Mouse (Mus musculus): ENCODE data around the gene Fez2. TPM values are rescaled to one million over a fixed set of nuclear protein-coding genes. Genes with fewer than 3 reads are reported as not detected.

Fez2 gene
- polyA plus RNA-seq, 1 experiment from 2014 or later = 42.7 TPM

- no peak for ATAC-seq
- no peak overlapping the region for H3K9ac ChIP-seq
- H3K27me3 ChIP-seq (replicated peaks) = no peaks in the 10 kb centered on the region
- no peaks in the 10 kb centered on the region for H3K4me1 ChIP-seq (replicated peaks)
- H3K4me2 ChIP-seq (replicated peaks) = no peak overlapping the region
- WGBS = 74% methylated on average over 11 of the region's 11 CpGs
- H3K9me3 ChIP-seq = no peaks in the 10 kb centered on the region
- H3K4me3 ChIP-seq (replicated peaks) = no peak overlapping the region
- no peak overlapping the region for H3K27ac ChIP-seq
- no peaks in the 10 kb centered on the region for H3K36me3 ChIP-seq
These were observed 38.2 kb downstream of the Fez2 start for GRCm38 (mm10) chr17:78379730-78380245.

DNA sequence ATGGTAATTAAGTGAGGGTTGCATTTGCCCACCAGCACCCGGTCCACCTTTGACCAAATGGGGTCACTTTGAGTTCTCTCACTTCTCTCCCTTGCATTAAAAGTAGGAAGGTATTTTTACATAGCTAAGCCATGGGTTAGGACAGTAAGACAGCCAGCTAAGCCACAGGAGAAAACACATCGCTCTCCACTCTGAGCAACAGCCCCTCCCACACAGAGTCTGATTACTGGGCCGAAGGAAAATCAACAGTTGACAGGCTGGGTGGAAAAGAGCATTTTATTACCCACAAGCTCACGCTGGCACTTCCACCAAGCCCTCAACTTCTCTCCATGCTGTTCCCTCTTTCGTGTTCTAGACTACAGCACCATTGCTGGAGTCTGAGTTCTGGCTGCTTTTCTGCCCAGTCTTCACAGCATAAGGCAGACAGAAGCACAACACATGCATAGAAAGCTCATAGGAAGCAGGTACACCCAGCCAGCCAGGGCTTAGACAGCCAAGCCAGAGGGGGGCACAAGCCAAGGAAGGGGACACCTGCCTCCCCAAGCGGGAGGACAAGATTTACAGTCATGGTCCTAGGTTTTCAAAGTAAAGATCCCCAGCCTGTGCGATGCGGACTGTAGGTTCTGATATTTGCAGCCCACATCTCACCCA, 38.7 kb downstream of the Fez2 start:
- no peak for ATAC-seq
- no peaks in the 10 kb centered on the region for H3K36me3 ChIP-seq
- no peaks in the 10 kb centered on the region for H3K9me3 ChIP-seq

DNA sequence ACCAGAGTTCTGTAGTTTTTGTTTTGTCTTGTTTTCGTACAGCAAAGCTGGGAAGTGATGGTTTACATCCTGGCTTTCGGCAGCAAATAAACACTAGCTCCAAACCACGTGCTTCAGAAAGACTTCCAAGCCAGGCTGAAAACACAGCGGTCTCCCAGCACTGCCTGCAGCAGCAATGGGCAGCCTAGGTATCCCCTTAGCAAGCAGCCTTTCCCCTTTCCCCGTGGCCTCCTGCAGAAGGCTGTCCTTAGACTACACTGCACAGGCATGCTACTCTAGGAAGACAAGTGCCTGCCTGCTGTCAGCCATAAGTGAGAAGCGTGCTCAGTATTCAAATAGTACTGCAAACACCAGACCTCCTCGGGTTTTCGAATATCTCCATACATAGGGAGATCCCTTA, 41.4 kb downstream of the Fez2 start:
- Histone ChIP-seq H3K9ac (no peak overlapping the region), H3K36me3 (no peaks in the 10 kb centered on the region), H3K27me3 (replicated peaks) (no peaks in the 10 kb centered on the region), H3K4me2 (replicated peaks) (no peak overlapping the region), H3K4me1 (replicated peaks) (no peaks in the 10 kb centered on the region), H3K27ac (no peak overlapping the region), H3K4me3 (replicated peaks) (no peak overlapping the region), H3K9me3 (no peaks in the 10 kb centered on the region)
- no peak for ATAC-seq
- WGBS = 50% methylated on average over 8 of the region's 8 CpGs

More for the DNA sequence above, 38.7 kb downstream of the Fez2 start:
- Histone ChIP-seq H3K27ac (no peak overlapping the region), H3K4me1 (replicated peaks) (no peaks in the 10 kb centered on the region), H3K9ac (no peak overlapping the region), H3K4me2 (replicated peaks) (no peak overlapping the region), H3K27me3 (replicated peaks) (no peaks in the 10 kb centered on the region), H3K4me3 (replicated peaks) (no peak overlapping the region)
- WGBS = 68% methylated on average over 8 of the region's 8 CpGs

DNA sequence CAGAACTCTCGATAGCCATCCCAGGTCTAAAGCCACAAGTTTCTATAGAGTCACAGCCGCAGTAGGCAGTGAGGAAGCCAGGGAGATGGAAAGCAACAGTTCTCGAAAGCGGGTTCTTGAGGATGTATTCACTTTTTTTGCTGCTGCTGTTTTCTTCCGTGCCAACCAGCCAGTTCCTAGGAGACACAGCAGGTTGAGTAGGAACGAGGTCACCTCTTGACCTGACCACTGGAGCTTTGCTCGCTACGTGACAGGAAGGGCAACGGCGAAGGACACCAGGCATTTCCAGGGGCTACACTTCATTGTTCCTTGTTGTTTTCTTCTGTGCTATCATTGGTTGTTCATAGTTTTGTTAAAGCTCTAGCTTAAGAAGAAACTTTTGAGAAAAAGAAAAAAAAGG, 43.2 kb downstream of the Fez2 start:
- H3K36me3 ChIP-seq = no peaks in the 10 kb centered on the region
- no peaks in the 10 kb centered on the region for H3K4me1 ChIP-seq (replicated peaks)
- 74% methylated on average over 10 of the region's 10 CpGs for WGBS
- no peak for ATAC-seq
- no peaks in the 10 kb centered on the region for H3K9me3 ChIP-seq
- no peak overlapping the region for H3K4me3 ChIP-seq (replicated peaks)
- H3K27me3 ChIP-seq (replicated peaks) = no peaks in the 10 kb centered on the region
- H3K4me2 ChIP-seq (replicated peaks) = no peak overlapping the region
- H3K9ac ChIP-seq = no peak overlapping the region
- H3K27ac ChIP-seq = no peak overlapping the region

DNA sequence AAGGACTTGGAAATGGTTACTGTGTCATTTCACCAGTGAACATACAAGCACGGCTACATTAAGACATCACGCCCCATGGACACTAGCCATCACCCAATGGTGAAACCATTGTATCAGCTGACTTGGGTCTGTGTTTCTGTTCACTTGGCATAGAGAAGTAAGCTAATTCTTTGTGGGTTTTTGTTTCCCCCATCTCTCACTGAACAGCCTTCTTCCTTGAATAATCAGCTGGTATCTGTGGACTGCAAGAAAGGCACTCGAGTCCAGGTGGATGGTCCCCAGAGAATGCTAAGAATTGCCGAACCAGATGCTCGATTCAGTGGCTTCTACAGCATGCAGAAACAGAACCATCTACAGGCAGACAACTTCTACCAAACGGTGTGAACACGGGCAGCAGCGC, 44.1 kb downstream of the Fez2 start:
- H3K27ac ChIP-seq = no peak overlapping the region
- H3K4me2 ChIP-seq (replicated peaks) = no peak overlapping the region
- H3K36me3 ChIP-seq = no peaks in the 10 kb centered on the region
- H3K4me3 ChIP-seq (replicated peaks) = no peak overlapping the region
- H3K27me3 ChIP-seq (replicated peaks) = no peaks in the 10 kb centered on the region
- ATAC-seq = no peak
- WGBS = 90% methylated on average over 8 of the region's 8 CpGs
- no peaks in the 10 kb centered on the region for H3K9me3 ChIP-seq
- no peaks in the 10 kb centered on the region for H3K4me1 ChIP-seq (replicated peaks)
- H3K9ac ChIP-seq = no peak overlapping the region

- Histone ChIP-seq H3K4me2 (replicated peaks) (no peak overlapping the region), H3K27me3 (replicated peaks) (no peaks in the 10 kb centered on the region), H3K4me3 (replicated peaks) (no peak overlapping the region), H3K4me1 (replicated peaks) (no peaks in the 10 kb centered on the region), H3K27ac (no peak overlapping the region), H3K36me3 (no peaks in the 10 kb centered on the region), H3K9me3 (no peaks in the 10 kb centered on the region), H3K9ac (no peak overlapping the region)
- 80% methylated on average over 6 of the region's 6 CpGs for WGBS
- ATAC-seq = no peak
These were observed 44.8 kb downstream of the Fez2 start for GRCm38 (mm10) chr17:78373174-78373573.

- no peaks in the 10 kb centered on the region for H3K36me3 ChIP-seq
These were observed 47.5 kb downstream of the Fez2 start for GRCm38 (mm10) chr17:78370445-78370844.

GRCm38 (mm10) chr17:78368481-78368880, 49.5 kb downstream of the Fez2 start:
- Histone ChIP-seq H3K36me3 (no peaks in the 10 kb centered on the region), H3K27me3 (replicated peaks) (no peaks in the 10 kb centered on the region), H3K4me1 (replicated peaks) (no peaks in the 10 kb centered on the region), H3K4me2 (replicated peaks) (no peak overlapping the region), H3K9ac (no peak overlapping the region), H3K4me3 (replicated peaks) (no peak overlapping the region), H3K27ac (no peak overlapping the region), H3K9me3 (no peaks in the 10 kb centered on the region)
- no peak for ATAC-seq
- 85% methylated on average over 8 of the region's 8 CpGs for WGBS

More at GRCm38 (mm10) chr17:78370445-78370844, 47.5 kb downstream of the Fez2 start:
- Histone ChIP-seq H3K9ac (no peak overlapping the region), H3K9me3 (no peaks in the 10 kb centered on the region), H3K4me2 (replicated peaks) (no peak overlapping the region), H3K27me3 (replicated peaks) (no peaks in the 10 kb centered on the region), H3K27ac (no peak overlapping the region), H3K4me1 (replicated peaks) (no peaks in the 10 kb centered on the region), H3K4me3 (replicated peaks) (no peak overlapping the region)
- ATAC-seq = no peak
- WGBS = 85% methylated on average over 1 of the region's 1 CpGs

DNA sequence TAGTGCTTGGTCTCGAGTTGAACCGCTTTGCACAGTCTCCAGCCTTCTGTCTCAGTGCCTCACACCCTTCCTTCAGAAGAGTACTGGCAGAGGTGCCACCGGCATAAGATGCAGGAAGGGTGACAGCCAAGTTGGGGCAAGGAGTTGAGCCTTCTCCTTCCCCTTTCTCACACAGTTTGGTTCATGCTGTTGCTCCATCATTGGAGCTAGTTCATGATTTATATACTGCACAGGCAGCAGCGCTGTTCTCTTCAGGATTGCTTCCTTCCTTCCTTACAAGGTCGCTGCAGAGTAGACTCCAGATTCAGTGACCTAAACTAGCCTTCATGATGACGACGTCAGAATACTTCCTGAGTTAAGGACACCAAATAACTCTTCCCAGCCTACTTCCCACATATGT, 51.9 kb downstream of the Fez2 start:
- Histone ChIP-seq H3K27me3 (replicated peaks) (no peaks in the 10 kb centered on the region), H3K4me2 (replicated peaks) (no peak overlapping the region), H3K9me3 (no peaks in the 10 kb centered on the region), H3K9ac (no peak overlapping the region), H3K4me3 (replicated peaks) (no peak overlapping the region), H3K36me3 (no peaks in the 10 kb centered on the region), H3K4me1 (replicated peaks) (no peaks in the 10 kb centered on the region), H3K27ac (no peak overlapping the region)
- WGBS = 82% methylated on average over 7 of the region's 7 CpGs
- no peak for ATAC-seq

GRCm38 (mm10) chr17:78364555-78365302, 53.2 kb downstream of the Fez2 start:
- Histone ChIP-seq H3K4me1 (replicated peaks) (no peaks in the 10 kb centered on the region), H3K9ac (no peak overlapping the region), H3K36me3 (no peaks in the 10 kb centered on the region), H3K4me2 (replicated peaks) (no peak overlapping the region), H3K27ac (no peak overlapping the region), H3K4me3 (replicated peaks) (no peak overlapping the region), H3K27me3 (replicated peaks) (no peaks in the 10 kb centered on the region), H3K9me3 (no peaks in the 10 kb centered on the region)
- ATAC-seq = no peak
- 84% methylated on average over 23 of the region's 23 CpGs for WGBS

GRCm38 (mm10) chr17:78361939-78362728, 55.8 kb downstream of the Fez2 start:
- 79% methylated on average over 13 of the region's 13 CpGs for WGBS
- Histone ChIP-seq H3K27me3 (replicated peaks) (no peaks in the 10 kb centered on the region), H3K9ac (no peak overlapping the region), H3K4me3 (replicated peaks) (no peak overlapping the region), H3K9me3 (no peaks in the 10 kb centered on the region), H3K4me1 (replicated peaks) (no peaks in the 10 kb centered on the region), H3K4me2 (replicated peaks) (no peak overlapping the region), H3K36me3 (no peaks in the 10 kb centered on the region), H3K27ac (no peak overlapping the region)
- ATAC-seq = no peak

DNA sequence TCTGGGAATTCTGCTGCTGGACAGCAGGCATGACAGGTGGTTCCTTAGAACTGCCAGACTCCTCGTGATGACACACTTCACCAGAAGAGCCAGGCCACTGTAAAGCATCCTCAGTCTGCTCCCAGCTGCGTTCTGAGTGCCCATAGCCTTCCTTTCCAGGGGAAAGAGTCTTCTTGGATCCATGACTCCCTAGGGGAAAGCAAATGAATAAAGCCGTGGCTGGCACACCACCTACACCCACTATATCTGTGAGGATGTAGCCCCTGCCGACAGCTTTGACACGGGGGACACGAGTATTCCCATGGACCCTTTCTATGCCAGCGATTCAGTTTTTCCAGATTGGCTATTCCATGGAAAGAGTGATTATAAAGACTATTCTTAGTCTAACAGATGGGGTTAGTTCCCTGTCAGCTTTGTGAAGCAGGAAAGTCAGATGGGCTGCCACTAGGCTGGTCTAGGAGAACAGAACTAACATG, 59.7 kb downstream of the Fez2 start:
- no peak for ATAC-seq
- Histone ChIP-seq H3K36me3 (0 out of 2 replicates have a peak, but pooled peaks cover 2% of the 10 kb centered on the region), H3K4me3 (replicated peaks) (no peak overlapping the region), H3K27me3 (replicated peaks) (no peaks in the 10 kb centered on the region), H3K27ac (no peak overlapping the region), H3K9ac (no peak overlapping the region), H3K4me2 (replicated peaks) (no peak overlapping the region), H3K9me3 (no peaks in the 10 kb centered on the region), H3K4me1 (replicated peaks) (no peaks in the 10 kb centered on the region)
- WGBS = 81% methylated on average over 7 of the region's 7 CpGs

Measured in intestine, embryonic 15.5 days (tissue).